Mouse (Mus musculus) granulocyte monocyte progenitor cell, adult 5-6 weeks (primary cell): ENCODE results near the gene Apc2. TPM values are rescaled to one million over a fixed set of nuclear protein-coding genes. Genes with fewer than 3 reads are reported as not detected.

Experiments
- ATAC-seq: replicated peaks from 2 replicates; pipeline ENCODE4 v1.8.0; 2016; ENCODE audit warnings: mild to moderate bottlenecking, moderate TSS enrichment, inconsistent platforms; ENCODE audit not compliant: poor library complexity, severe bottlenecking
- total RNA-seq, 2 experiments: library from RNA; stranded (forward) in 1 of 2; stranded (reverse) in 1 of 2; fragments of 200-712, 200-1000 nt in 1 of 2; fragments of >200 nt in 1 of 2; fragmentation: Nextera tagmentation in 1 of 2; gene quantifications; 2 replicates each; pipeline ENCODE4 v1.2.3; 2014 to 2017

Gene Apc2
- total RNA-seq, 2 experiments from 2014 or later: not detected

DNA sequence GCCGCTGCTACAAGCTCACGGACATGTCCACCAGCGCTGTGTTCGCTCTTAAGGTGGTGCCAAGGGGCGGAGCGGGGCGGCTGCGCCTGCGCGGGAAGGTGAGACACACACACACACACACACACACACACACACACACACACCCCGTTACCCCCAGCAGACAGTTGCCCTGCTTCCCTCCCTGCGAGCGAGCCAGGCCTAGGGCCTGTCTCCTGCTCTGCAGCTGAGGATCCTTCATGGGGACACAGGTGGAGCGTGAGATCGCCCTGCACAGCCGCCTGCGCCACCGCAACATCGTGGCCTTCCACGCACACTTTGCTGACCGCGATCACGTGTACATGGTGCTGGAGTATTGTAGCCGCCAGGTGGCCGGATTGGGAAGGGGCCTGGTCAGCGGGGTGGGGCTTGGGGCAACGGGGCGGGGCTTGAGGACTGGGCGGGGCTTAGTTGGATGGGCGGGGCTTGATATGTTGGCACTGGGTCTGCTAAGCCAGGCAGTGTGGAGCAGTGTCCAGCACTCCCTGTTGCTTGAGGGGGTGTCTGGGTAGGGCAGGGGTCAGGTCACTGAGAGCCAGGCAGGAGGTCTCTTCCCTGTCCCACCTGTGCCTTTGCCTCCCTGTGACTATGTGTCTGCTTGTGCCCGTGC lies 62.3 kb downstream of the Apc2 start:
- peak; percentile 59 for ATAC-seq

DNA sequence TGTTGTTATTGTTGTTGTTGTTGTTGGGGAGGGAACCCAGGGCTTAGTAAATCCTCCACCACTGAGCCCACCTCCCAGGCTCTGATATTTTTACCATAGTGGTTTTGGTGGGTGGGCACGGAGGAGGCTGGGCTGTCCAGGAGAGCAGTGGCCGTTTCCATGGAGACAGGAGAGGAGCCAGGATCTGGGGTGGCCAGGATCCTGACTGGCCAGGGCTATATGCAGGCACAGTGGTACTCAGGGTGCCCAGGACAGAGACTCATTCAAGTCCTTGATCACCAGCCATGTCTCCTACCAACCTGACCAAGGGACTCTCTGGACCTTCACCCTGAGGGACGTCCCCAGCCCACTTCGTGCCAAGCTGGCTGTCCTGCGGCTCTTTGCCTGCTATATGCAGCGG lies 68.0 kb downstream of the Apc2 start:
- ATAC-seq: no peak

DNA sequence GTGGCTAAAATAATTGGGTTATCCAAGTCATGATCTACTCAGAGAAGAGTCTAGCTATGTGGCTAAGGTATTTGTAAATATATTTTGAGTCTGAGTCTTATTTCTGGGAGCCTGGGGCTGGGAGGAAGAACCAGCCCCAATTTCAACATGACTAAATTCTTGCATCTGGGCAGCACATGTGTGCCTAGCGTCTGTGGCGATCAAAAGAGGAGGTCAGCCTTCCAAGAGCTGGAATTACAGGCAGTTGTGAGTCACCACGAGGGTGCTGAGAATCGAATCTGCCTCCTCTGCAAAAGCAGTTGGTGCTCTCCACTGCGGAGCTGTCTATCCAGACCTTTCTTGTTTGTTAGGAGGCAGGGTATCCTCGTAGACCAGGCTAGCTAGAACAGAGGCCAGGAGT lies 70.0 kb downstream of the Apc2 start:
- ATAC-seq: no peak

Other genes with a start within 250 kb of the Apc2 start
- gene Gpx4, start 248.8 kb upstream of the Apc2 start, total RNA-seq (2014; fragmentation: Nextera tagmentation): 278 and 280 TPM in 2 replicates
- gene Gpx4, start 248.8 kb upstream of the Apc2 start, total RNA-seq (2017): 397 and 420 TPM in 2 replicates
- 42.4 and 43.6 TPM in 2 replicates for gene Sbno2, start 190.4 kb upstream of the Apc2 start, total RNA-seq (2014; fragmentation: Nextera tagmentation)
- 18.0 and 24.5 TPM in 2 replicates for gene Sbno2, start 190.4 kb upstream of the Apc2 start, total RNA-seq (2017)
- gene Stk11, start 180.2 kb upstream of the Apc2 start, total RNA-seq (2014; fragmentation: Nextera tagmentation): 94.5 and 150 TPM in 2 replicates
- 121 and 132 TPM in 2 replicates for gene Stk11, start 180.2 kb upstream of the Apc2 start, total RNA-seq (2017)
- gene Atp5d, start 157.3 kb upstream of the Apc2 start, total RNA-seq (2014; fragmentation: Nextera tagmentation): 193 and 253 TPM in 2 replicates
- 47.4 and 49.6 TPM in 2 replicates for gene Atp5d, start 157.3 kb upstream of the Apc2 start, total RNA-seq (2017)
- gene Cbarp, start 155.1 kb upstream of the Apc2 start, total RNA-seq (2014; fragmentation: Nextera tagmentation): 0.73 and 5.3 TPM in 2 replicates
- 0.36 TPM in 1 of 2 replicates, not detected in the other for gene Cbarp, start 155.1 kb upstream of the Apc2 start, total RNA-seq (2017)
- 26.7 and 36.8 TPM in 2 replicates for gene Midn, start 147.7 kb upstream of the Apc2 start, total RNA-seq (2014; fragmentation: Nextera tagmentation)
- 10.0 and 17.4 TPM in 2 replicates for gene Midn, start 147.7 kb upstream of the Apc2 start, total RNA-seq (2017)
- gene Cirbp, start 130.0 kb upstream of the Apc2 start, total RNA-seq (2014; fragmentation: Nextera tagmentation): 25.3 and 70.7 TPM in 2 replicates
- 36.8 and 40.7 TPM in 2 replicates for gene Cirbp, start 130.0 kb upstream of the Apc2 start, total RNA-seq (2017)
- gene 1600002K03Rik, start 123.0 kb upstream of the Apc2 start, total RNA-seq (2014; fragmentation: Nextera tagmentation): 17.2 and 43.4 TPM in 2 replicates
- gene 1600002K03Rik, start 123.0 kb upstream of the Apc2 start, total RNA-seq (2017): 11.2 and 11.5 TPM in 2 replicates
- gene Efna2, start 116.5 kb upstream of the Apc2 start, total RNA-seq (2014; fragmentation: Nextera tagmentation): not detected in 2 replicates
- gene Efna2, start 116.5 kb upstream of the Apc2 start, total RNA-seq (2017): 0.05 TPM in 1 of 2 replicates, not detected in the other
- 52.6 and 53.1 TPM in 2 replicates for gene Mum1, start 69.5 kb upstream of the Apc2 start, total RNA-seq (2014; fragmentation: Nextera tagmentation)
- gene Mum1, start 69.5 kb upstream of the Apc2 start, total RNA-seq (2017): 30.6 and 31.0 TPM in 2 replicates
- 109 and 191 TPM in 2 replicates for gene Ndufs7, start 46.9 kb upstream of the Apc2 start, total RNA-seq (2014; fragmentation: Nextera tagmentation)
- gene Ndufs7, start 46.9 kb upstream of the Apc2 start, total RNA-seq (2017): 97.9 and 124 TPM in 2 replicates
- 4.8 and 6.9 TPM in 2 replicates for gene Gamt, start 35.0 kb upstream of the Apc2 start, total RNA-seq (2014; fragmentation: Nextera tagmentation)
- gene Gamt, start 35.0 kb upstream of the Apc2 start, total RNA-seq (2017): 3.1 and 5.7 TPM in 2 replicates
- 128 and 145 TPM in 2 replicates for gene Dazap1, start 34.5 kb upstream of the Apc2 start, total RNA-seq (2014; fragmentation: Nextera tagmentation)
- 154 and 157 TPM in 2 replicates for gene Dazap1, start 34.5 kb upstream of the Apc2 start, total RNA-seq (2017)
- 3,725 and 3,829 TPM in 2 replicates for gene Rps15, start 3.5 kb upstream of the Apc2 start, total RNA-seq (2014; fragmentation: Nextera tagmentation)
- 2,646 and 2,810 TPM in 2 replicates for gene Rps15, start 3.5 kb upstream of the Apc2 start, total RNA-seq (2017)
- 35.2 and 45.0 TPM in 2 replicates for gene 2310011J03Rik, start 24.6 kb downstream of the Apc2 start, total RNA-seq (2014; fragmentation: Nextera tagmentation)
- gene 2310011J03Rik, start 24.6 kb downstream of the Apc2 start, total RNA-seq (2017): 16.4 and 17.4 TPM in 2 replicates
- gene Pcsk4, start 33.5 kb downstream of the Apc2 start, total RNA-seq (2014; fragmentation: Nextera tagmentation): 6.7 and 7.2 TPM in 2 replicates
- gene Pcsk4, start 33.5 kb downstream of the Apc2 start, total RNA-seq (2017): 0.98 and 1.6 TPM in 2 replicates
- 0.11 and 0.60 TPM in 2 replicates for gene Reep6, start 34.0 kb downstream of the Apc2 start, total RNA-seq (2014; fragmentation: Nextera tagmentation)
- 0.22 and 2.7 TPM in 2 replicates for gene Reep6, start 34.0 kb downstream of the Apc2 start, total RNA-seq (2017)
- not detected in 2 replicates for gene Adamtsl5, start 52.4 kb downstream of the Apc2 start, total RNA-seq (2014; fragmentation: Nextera tagmentation)
- not detected in 2 replicates for gene Adamtsl5, start 52.4 kb downstream of the Apc2 start, total RNA-seq (2017)
- not detected in 2 replicates for gene Plk5, start 60.5 kb downstream of the Apc2 start, total RNA-seq (2014; fragmentation: Nextera tagmentation)
- gene Plk5, start 60.5 kb downstream of the Apc2 start, total RNA-seq (2017): not detected in 2 replicates
- gene Mex3d, start 91.7 kb downstream of the Apc2 start, total RNA-seq (2014; fragmentation: Nextera tagmentation): 0.67 and 3.6 TPM in 2 replicates
- gene Mex3d, start 91.7 kb downstream of the Apc2 start, total RNA-seq (2017): 2.1 and 2.2 TPM in 2 replicates
- 85.0 and 105 TPM in 2 replicates for gene Mbd3, start 103.6 kb downstream of the Apc2 start, total RNA-seq (2014; fragmentation: Nextera tagmentation)
- gene Mbd3, start 103.6 kb downstream of the Apc2 start, total RNA-seq (2017): 94.1 and 106 TPM in 2 replicates
- 382 and 438 TPM in 2 replicates for gene Uqcr11, start 110.9 kb downstream of the Apc2 start, total RNA-seq (2014; fragmentation: Nextera tagmentation)
- gene Uqcr11, start 110.9 kb downstream of the Apc2 start, total RNA-seq (2017): 172 and 277 TPM in 2 replicates
- 33.8 and 55.2 TPM in 2 replicates for gene Tcf3, start 137.7 kb downstream of the Apc2 start, total RNA-seq (2014; fragmentation: Nextera tagmentation)
- 30.7 and 48.4 TPM in 2 replicates for gene Tcf3, start 137.7 kb downstream of the Apc2 start, total RNA-seq (2017)
- not detected in 2 replicates for gene Onecut3, start 198.9 kb downstream of the Apc2 start, total RNA-seq (2014; fragmentation: Nextera tagmentation)
- not detected in 2 replicates for gene Onecut3, start 198.9 kb downstream of the Apc2 start, total RNA-seq (2017)
- 0.64 TPM in 1 of 2 replicates, not detected in the other for gene Atp8b3, start 243.1 kb downstream of the Apc2 start, total RNA-seq (2014; fragmentation: Nextera tagmentation)
- not detected in 2 replicates for gene Atp8b3, start 243.1 kb downstream of the Apc2 start, total RNA-seq (2017)